In genomic region chr13:35189028-35189711, GRCm38 (mm10) we compare ENCODE assay signal across 8 mouse cellular contexts.
DNase-seq lines count a peak whose midpoint lies in the region; ATAC-seq and TF ChIP-seq lines count a peak whose summit lies in the region.

No protein-coding gene starts in this region.

- 12% methylated on average over 16 of the region's 16 CpGs for WGBS in limb, embryonic 14.5 days
- WGBS in midbrain, embryonic 15.5 days, result 53% methylated on average over 16 of the region's 16 CpGs

- H3K36me3 ChIP-seq in limb, embryonic 14.5 days (ENCODE audit: control insufficient read depth, insufficient read depth, low read length), result no peaks in the 10 kb centered on the region
- H3K36me3 ChIP-seq in midbrain, embryonic 15.5 days (replicated peaks), result no peaks in the 10 kb centered on the region

- TF ChIP-seq POLR2A in limb, embryonic 14.5 days (IDR thresholded peaks at IDR 0.05; ENCODE audit: borderline replicate concordance, extremely low read depth, insufficient read depth, insufficient read length), result no peak

- ATAC-seq in limb, embryonic 14.5 days (ENCODE audit: low FRiP score, low read depth), result peak; percentile 68
- ATAC-seq in midbrain, embryonic 15.5 days (replicated peaks), result peak; percentile 52
- ATAC-seq in erythroblast, adult 5-6 weeks (replicated peaks; ENCODE audit: low FRiP score, poor library complexity, severe bottlenecking), result no peak

- no peaks in the 10 kb centered on the region for H3K27me3 ChIP-seq in limb, embryonic 14.5 days (ENCODE audit: control insufficient read depth, insufficient read depth, low read length)
- H3K27me3 ChIP-seq in midbrain, embryonic 15.5 days (replicated peaks), result no peaks in the 10 kb centered on the region

- H3K4me2 ChIP-seq in limb, embryonic 14.5 days (replicated peaks; ENCODE audit: low read depth, low read length, severe bottlenecking), result peak overlapping the region; percentile 25; the same call in 1 of the 2 replicates
- no peak overlapping the region for H3K4me2 ChIP-seq in midbrain, embryonic 15.5 days

- DNase-seq in ZHBTc4 (ENCODE audit: low read depth, low spot score), result peak; percentile 72
- peak; percentile 67 for DNase-seq in embryo, embryonic 11 days
- DNase-seq in heart, adult 8-10 months (ENCODE audit: low spot score), result peak; percentile 27
- peak; percentile 51 for DNase-seq in kidney, adult 18-20 months
- peak; percentile 39 for DNase-seq in limb, embryonic 14.5 days (ENCODE audit: low spot score)
- DNase-seq in spleen, postnatal 36 days (ENCODE audit: low spot score in 2 of 2), result peak; percentile 86

- no peak overlapping the region for H3K4me3 ChIP-seq in limb, embryonic 14.5 days (replicated peaks; ENCODE audit: low read length)
- no peak overlapping the region for H3K4me3 ChIP-seq in midbrain, embryonic 15.5 days

- H3K4me1 ChIP-seq in limb, embryonic 14.5 days (ENCODE audit: control insufficient read depth, insufficient read depth, low read length), result peaks cover 10% of the 10 kb centered on the region
- H3K4me1 ChIP-seq in midbrain, embryonic 15.5 days, result no peaks in the 10 kb centered on the region

- H3K9me3 ChIP-seq in limb, embryonic 14.5 days (ENCODE audit: control insufficient read depth, low read length), result no peaks in the 10 kb centered on the region
- H3K9me3 ChIP-seq in midbrain, embryonic 15.5 days, result no peaks in the 10 kb centered on the region

- 0 out of 2 replicates have a peak overlapping the region, but pooled peaks have one; percentile 9 for H3K27ac ChIP-seq in limb, embryonic 14.5 days (replicated peaks; ENCODE audit: low read depth, low read length)
- no peak overlapping the region for H3K27ac ChIP-seq in midbrain, embryonic 15.5 days

- no peak overlapping the region for H3K9ac ChIP-seq in limb, embryonic 14.5 days (ENCODE audit: low read depth, low read length, severe bottlenecking)
- H3K9ac ChIP-seq in midbrain, embryonic 15.5 days, result no peak overlapping the region

Comparison
In these comparisons a context has a peak if more than half of its experiments do, and no peak if none do; other contexts are left out.
1. DNase-seq: peak in every context shown above with its lines; median percentile 86 in spleen, postnatal 36 days; 72 in ZHBTc4; 67 in embryo, embryonic 11 days; 51 in kidney, adult 18-20 months; 39 in limb, embryonic 14.5 days; 27 in heart, adult 8-10 months.